In the genomic region with DNA sequence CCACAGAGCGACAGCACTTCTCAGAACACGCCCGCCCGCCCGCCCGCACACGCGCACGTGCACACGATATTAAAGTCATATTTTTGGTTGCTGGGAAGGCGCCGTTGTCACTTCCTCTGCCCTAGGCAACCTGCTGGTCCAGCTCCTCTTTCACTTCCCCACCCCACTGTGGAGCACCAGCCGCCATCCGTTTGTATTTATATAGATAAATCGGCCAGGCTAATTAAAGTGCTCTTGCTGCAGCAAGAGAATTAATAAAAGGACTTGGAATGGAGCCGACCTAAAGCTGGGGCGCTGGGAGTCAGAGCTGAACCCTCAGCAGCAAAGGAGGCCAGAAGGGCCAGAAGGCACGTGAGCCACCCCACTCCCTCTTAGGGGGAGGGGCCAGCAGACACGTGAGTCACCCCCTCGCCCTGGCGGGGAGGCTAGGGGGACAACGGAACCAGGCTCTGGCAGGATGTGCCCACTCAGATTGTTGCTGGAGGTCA, we compare ENCODE assay signal across 9 mouse cellular contexts.
A peak's percentile ranks its signal among the peaks of the same experiment; 100 is the strongest.
DNase-seq lines count a peak whose midpoint lies in the region; ATAC-seq and TF ChIP-seq lines count a peak whose summit lies in the region.
"Had no signal": no experiment of that assay in that cellular context is flagged by ENCODE, and none has a peak within 500 bp of the region (broad histone marks: within the 10 kb centered on the region; RNA-seq: fewer than 3 reads in every experiment).

No protein-coding gene starts in this region.

- peaks cover 47% of the 10 kb centered on the region for H3K4me1 ChIP-seq in lung, embryonic 16.5 days (replicated peaks; ENCODE audit: control insufficient read depth, insufficient read depth, low read length)
- no peaks in the 10 kb centered on the region for H3K4me1 ChIP-seq in bone marrow, adult 2 months (ENCODE audit: control insufficient read depth, insufficient read depth, low read length)
- peaks cover 73 to 81% of the 10 kb centered on the region in 2 experiments for H3K4me1 ChIP-seq in heart, embryonic 14.5 days (ENCODE audit: control insufficient read depth in 2 of 2, insufficient read depth in 2 of 2, low read length in 2 of 2)

- WGBS in lung, embryonic 16.5 days: 33% methylated on average over 22 of the region's 22 CpGs
- WGBS in bone marrow, adult 2 months: 5% methylated on average over 22 of the region's 22 CpGs
- 50% methylated on average over 22 of the region's 22 CpGs for WGBS in heart, embryonic 14.5 days

- no peak overlapping the region for H3K9ac ChIP-seq in lung, embryonic 16.5 days (ENCODE audit: low read length)
- H3K9ac ChIP-seq in heart, embryonic 14.5 days (ENCODE audit: low read length): no peak overlapping the region

- intact Hi-C loops in gastrocnemius, postnatal 14 days (cut with DNase I; ENCODE audit: low total_unique reads): no loop called here

- DNase-seq in lung, postnatal 36 days: no peak
- no peak for DNase-seq in embryo, embryonic 11 days
- DNase-seq in gastrocnemius, postnatal 14 days: no peak
- DNase-seq: gastrocnemius, postnatal 10 days had no signal

- ATAC-seq in lung, embryonic 16.5 days (ENCODE audit: low read depth): no peak
- ATAC-seq in heart, embryonic 14.5 days (ENCODE audit: insufficient number of reproducible peaks, insufficient read depth, low FRiP score, low read depth): no peak
- ATAC-seq in monocyte, adult 5-6 weeks (replicated peaks; ENCODE audit: insufficient number of reproducible peaks, low FRiP score, low TSS enrichment, poor library complexity, severe bottlenecking): 0 out of 2 replicates have a peak, but pooled peaks have one; percentile 32

- H3K36me3 ChIP-seq in lung, embryonic 16.5 days (ENCODE audit: control insufficient read depth, insufficient read depth, low read length): no peaks in the 10 kb centered on the region
- H3K36me3 ChIP-seq in heart, embryonic 14.5 days (ENCODE audit: control insufficient read depth, insufficient read depth, low read length): no peaks in the 10 kb centered on the region

- peak overlapping the region; percentile 49; the same call in 1 of the 2 replicates for H3K27ac ChIP-seq in lung, embryonic 16.5 days (ENCODE audit: low read length)
- 0 out of 2 replicates have a peak overlapping the region, but pooled peaks have one; percentile 8 for H3K27ac ChIP-seq in bone marrow, adult 2 months (ENCODE audit: control insufficient read depth, insufficient read depth, low read depth, low read length, poor library complexity)
- peak overlapping the region in 1 of 2 experiments; percentile 92; a peak in 3 of 4 replicates for H3K27ac ChIP-seq in heart, embryonic 14.5 days (replicated peaks in 1 of 2; ENCODE audit: control insufficient read depth in 1 of 2, insufficient read depth in 1 of 2, low read depth in 2 of 2, low read length in 2 of 2)
- H3K27ac ChIP-seq: layer of hippocampus, adult 2 months had no signal

- H3K9me3 ChIP-seq in lung, embryonic 16.5 days (ENCODE audit: control insufficient read depth, low read length): no peaks in the 10 kb centered on the region
- no peaks in the 10 kb centered on the region for H3K9me3 ChIP-seq in heart, embryonic 14.5 days (ENCODE audit: control insufficient read depth, low read length)

- TF ChIP-seq POLR2A in bone marrow, adult 2 months (IDR thresholded peaks at IDR 0.05; ENCODE audit: borderline replicate concordance, control insufficient read depth, low read depth, low read length): no peak

- H3K4me3 ChIP-seq in lung, embryonic 16.5 days (ENCODE audit: low read length): no peak overlapping the region
- H3K4me3 ChIP-seq in bone marrow, adult 2 months (replicated peaks; ENCODE audit: control insufficient read depth, low read depth, low read length): peak overlapping the region; percentile 18
- H3K4me3 ChIP-seq in heart, embryonic 14.5 days (ENCODE audit: control insufficient read depth in 1 of 2, insufficient read depth in 1 of 2, low read depth in 1 of 2, low read length in 2 of 2): no peak overlapping the region
- H3K4me3 ChIP-seq: layer of hippocampus, adult 2 months had no signal

- H3K4me2 ChIP-seq in lung, embryonic 16.5 days (ENCODE audit: low read depth, low read length): 0 out of 2 replicates have a peak overlapping the region, but pooled peaks have one; percentile 6
- H3K4me2 ChIP-seq in heart, embryonic 14.5 days (ENCODE audit: low read length): peak overlapping the region; percentile 40; the same call in 1 of the 2 replicates

- no peak for TF ChIP-seq CTCF in bone marrow, adult 2 months (IDR thresholded peaks at IDR 0.05; ENCODE audit: control insufficient read depth, insufficient read depth, low read length)

- H3K27me3 ChIP-seq in lung, embryonic 16.5 days (ENCODE audit: control insufficient read depth, insufficient read depth, low read depth, low read length): no peaks in the 10 kb centered on the region
- no peaks in the 10 kb centered on the region for H3K27me3 ChIP-seq in heart, embryonic 14.5 days (ENCODE audit: control insufficient read depth, insufficient read depth, low read length)
